Mouse (Mus musculus) ES-E14 (cell line): ENCODE data around the gene Gdf2. TPM values are rescaled to one million over a fixed set of nuclear protein-coding genes. Genes with fewer than 3 reads are reported as not detected.

Experiments used
- DNase-seq: peaks from one replicate; pipeline ENCODE4 v3.0.0-alpha.2; 2013; ENCODE audit warnings: low read depth, low spot score
- H3K27ac ChIP-seq: 2 replicates; pipeline ENCODE4 v1.5.1; 2012; ENCODE audit warnings: low read depth, mild to moderate bottlenecking, low read length, moderate library complexity, mixed read lengths; ENCODE audit not compliant: poor library complexity, insufficient read depth, severe bottlenecking
- H3K36me3 ChIP-seq: 2 replicates; pipeline ENCODE4 v1.6.1; 2012; ENCODE audit warnings: mild to moderate bottlenecking, low read length, moderate library complexity, mixed read lengths; ENCODE audit not compliant: control insufficient read depth, poor library complexity, insufficient read depth, severe bottlenecking
- H3K4me1 ChIP-seq, 2 experiments: fragments of 150-350 bp in 1 of 2; sonication (generic) in 1 of 2; 2 replicates each; pipeline ENCODE4 v1.6.1; 2012; ENCODE audit warnings: low read length in 2 of 2, mild to moderate bottlenecking in 1 of 2, mixed read lengths in 1 of 2; ENCODE audit not compliant: control insufficient read depth in 2 of 2, insufficient read depth in 2 of 2, poor library complexity in 1 of 2
- H3K4me3 ChIP-seq, 2 experiments: fragments of 150-350 bp in 1 of 2; sonication (generic) in 1 of 2; 2 replicates each; pipeline ENCODE4 v1.5.1; 2012; ENCODE audit warnings: low read length in 2 of 2, low read depth in 1 of 2, mild to moderate bottlenecking in 1 of 2, mixed read lengths in 1 of 2; ENCODE audit not compliant: insufficient read depth in 1 of 2, poor library complexity in 1 of 2, severe bottlenecking in 1 of 2
- H3K9ac ChIP-seq: 2 replicates; pipeline ENCODE4 v1.6.1; 2012; ENCODE audit warnings: low read depth, mild to moderate bottlenecking, low read length, mixed read lengths; ENCODE audit not compliant: poor library complexity, insufficient read depth, severe bottlenecking
- H3K9me3 ChIP-seq: fragments of 150-350 bp; sonication (generic); 2 replicates; pipeline ENCODE4 v1.6.1; 2012; ENCODE audit warnings: low read depth, mild to moderate bottlenecking, low read length; ENCODE audit not compliant: control insufficient read depth, insufficient read depth
- CHD2 ChIP-seq: IDR thresholded peaks from 2 replicates; pipeline ENCODE4 v1.6.1; 2014; ENCODE audit warnings: mild to moderate bottlenecking, low read depth, low read length, inconsistent platforms
- HCFC1 ChIP-seq: IDR thresholded peaks from 2 replicates; pipeline ENCODE4 v1.6.1; 2012; ENCODE audit warnings: low read length, inconsistent platforms, borderline replicate concordance; ENCODE audit not compliant: insufficient read depth
- MAFK ChIP-seq: IDR thresholded peaks from 2 replicates; pipeline ENCODE4 v1.6.1; 2014; ENCODE audit warnings: mild to moderate bottlenecking, low read depth, low read length, inconsistent platforms; ENCODE audit not compliant: insufficient read depth
- ZC3H11A ChIP-seq: IDR thresholded peaks from 2 replicates; pipeline ENCODE4 v1.6.1; 2012; ENCODE audit warnings: low read depth, mild to moderate bottlenecking, inconsistent platforms, low read length, borderline replicate concordance
- ZNF384 ChIP-seq: IDR thresholded peaks from 2 replicates; pipeline ENCODE4 v1.6.1; 2012; ENCODE audit warnings: low read depth, low read length, inconsistent platforms
- in situ Hi-C, 2 experiments: fragments of 600-800 bp; cut with MboI; formaldehyde crosslinking; loops; one replicate each; pipeline ENCODE4 v1.15.1; 2025; ENCODE audit warnings: low sequenced_read_pairs in 2 of 2, inconsistent platforms in 1 of 2; ENCODE audit not compliant: unreplicated experiment in 2 of 2
- total RNA-seq: library from RNA; depleted of rRNA; stranded (reverse); fragments of 300-350 nt; gene quantifications from 2 replicates; pipeline ENCODE4 v1.2.3, GENCODE M21; 2012

The Gdf2 gene
- total RNA-seq, 1 experiment, result not detected

- Histone ChIP-seq H3K4me3 (no peak overlapping the region), H3K27ac (no peak overlapping the region), H3K9ac (no peak overlapping the region), H3K36me3 (no peaks in the 10 kb centered on the region), H3K9me3 (no peaks in the 10 kb centered on the region), H3K4me1 (no peaks in the 10 kb centered on the region)
- no peak for DNase-seq
- TF ChIP-seq MAFK (no peak), ZC3H11A (no peak), ZNF384 (no peak), HCFC1 (no peak)
- in situ Hi-C loops, result no loop called here
These were observed 18.0 kb downstream of the Gdf2 start for GRCm38 (mm10) chr14:33958841-33959240.

GRCm38 (mm10) chr14:33959341-33959740, 18.5 kb downstream of the Gdf2 start:
- H3K4me3 ChIP-seq, result no peak overlapping the region
- H3K4me1 ChIP-seq, result no peaks in the 10 kb centered on the region
- in situ Hi-C loops, result no loop called here
- no peaks in the 10 kb centered on the region for H3K9me3 ChIP-seq
- peak; percentile 47 for DNase-seq
- H3K9ac ChIP-seq, result no peak overlapping the region
- TF ChIP-seq CHD2 (no peak), ZNF384 (no peak), HCFC1 (no peak), ZC3H11A (no peak), MAFK (no peak)
- no peak overlapping the region for H3K27ac ChIP-seq
- H3K36me3 ChIP-seq, result no peaks in the 10 kb centered on the region

- H3K4me3 ChIP-seq, result 0 out of 4 replicates have a peak overlapping the region, but pooled peaks of 1 of the 2 experiments have one; percentile 36
- TF ChIP-seq HCFC1 (no peak), CHD2 (no peak)
- in situ Hi-C loops, result no loop called here
- peak; percentile 58 for DNase-seq
- peaks cover 0 to 2% of the 10 kb centered on the region in 2 experiments; a peak in 1 of 4 replicates for H3K4me1 ChIP-seq
- H3K9me3 ChIP-seq, result no peaks in the 10 kb centered on the region
- no peak overlapping the region for H3K27ac ChIP-seq
- no peaks in the 10 kb centered on the region for H3K36me3 ChIP-seq
- H3K9ac ChIP-seq, result no peak overlapping the region
These were observed 24.8 kb downstream of the Gdf2 start for GRCm38 (mm10) chr14:33965675-33966074.

GRCm38 (mm10) chr14:33972679-33973078, 31.8 kb downstream of the Gdf2 start:
- no peaks in the 10 kb centered on the region for H3K4me1 ChIP-seq
- no peak for DNase-seq
- no peak overlapping the region for H3K27ac ChIP-seq
- in situ Hi-C loops, result no loop called here
- no peak for TF ChIP-seq HCFC1
- TF ChIP-seq CHD2, result no peak
- no peaks in the 10 kb centered on the region for H3K9me3 ChIP-seq
- H3K4me3 ChIP-seq, result no peak overlapping the region
- H3K36me3 ChIP-seq, result no peaks in the 10 kb centered on the region
- no peak overlapping the region for H3K9ac ChIP-seq

GRCm38 (mm10) chr14:33974752-33975151, 33.9 kb downstream of the Gdf2 start:
- no peaks in the 10 kb centered on the region for H3K9me3 ChIP-seq
- no peak overlapping the region for H3K9ac ChIP-seq
- no peak overlapping the region for H3K27ac ChIP-seq
- no peaks in the 10 kb centered on the region for H3K36me3 ChIP-seq
- H3K4me1 ChIP-seq, result no peaks in the 10 kb centered on the region
- in situ Hi-C loops, result no loop called here
- H3K4me3 ChIP-seq, result no peak overlapping the region
- TF ChIP-seq CHD2 (no peak), ZNF384 (no peak), HCFC1 (no peak), ZC3H11A (no peak), MAFK (no peak)
- no peak for DNase-seq
